Mouse (Mus musculus) lung, postnatal 36 days (tissue): Measurements from ENCODE around the gene Wdr25.
A peak's percentile ranks its signal among the peaks of the same experiment; 100 is the strongest.

Source experiments
- DNase-seq: peaks from one replicate; pipeline ENCODE4 v3.0.0; 2022; ENCODE audit warnings: mixed read lengths

Gene Wdr25

DNA sequence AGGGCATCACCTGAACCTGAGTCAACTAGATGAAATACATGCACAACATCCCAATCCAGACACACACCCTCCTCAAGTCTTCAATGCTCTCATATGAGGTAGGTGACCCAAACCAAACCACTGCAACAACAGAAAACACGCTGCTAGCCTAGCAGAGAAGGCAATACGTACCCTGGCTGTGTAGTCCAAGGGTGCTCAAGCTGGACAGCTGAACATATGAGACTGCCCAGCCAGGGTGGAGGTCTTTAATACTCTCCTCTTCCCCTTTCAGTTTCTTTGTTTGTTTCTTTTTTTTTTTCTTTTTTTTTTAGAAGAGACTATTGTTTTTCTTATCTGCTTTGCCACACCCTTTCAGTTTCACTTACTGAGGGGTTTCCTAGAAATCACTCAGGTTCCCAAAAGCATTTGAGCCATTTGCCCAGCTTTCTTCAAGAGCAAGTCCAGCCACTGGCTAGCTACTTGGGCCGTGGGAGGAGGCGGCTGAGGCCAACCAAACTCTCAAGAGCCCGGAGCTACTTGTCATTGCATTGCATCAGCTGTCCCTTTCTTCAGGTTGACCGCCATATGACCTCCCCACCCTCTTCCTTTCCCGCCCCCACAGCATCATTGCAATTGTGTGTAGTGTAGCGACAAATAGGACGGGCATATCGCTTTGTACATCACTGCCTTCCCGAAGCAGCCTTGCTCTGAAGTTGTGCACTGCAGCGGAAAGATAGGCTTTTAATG lies at the start of gene Wdr25:
TSS of gene Wdr25 (plus strand) at position 643 of the 726 bp plus-strand sequence.
- peak; percentile 72 for DNase-seq

DNA sequence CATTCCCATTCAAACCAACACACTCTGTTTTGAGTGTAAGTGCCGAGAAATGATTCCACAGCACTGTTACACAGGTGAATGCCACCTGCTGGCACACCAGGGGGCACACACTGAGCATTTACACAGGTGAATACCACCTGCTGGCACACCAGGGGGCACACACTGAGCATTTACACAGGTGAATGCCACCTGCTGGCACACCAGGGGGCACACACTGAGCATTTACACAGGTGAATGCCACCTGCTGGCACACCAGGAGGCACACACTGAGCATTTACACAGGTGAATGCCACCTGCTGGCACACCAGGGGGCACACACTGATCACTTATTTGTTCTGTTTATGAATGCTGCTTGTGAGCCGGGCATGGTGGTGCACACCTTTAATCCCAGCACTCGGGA lies 45.4 kb upstream of the Wdr25 start:
- peak; percentile 47 for DNase-seq

DNA sequence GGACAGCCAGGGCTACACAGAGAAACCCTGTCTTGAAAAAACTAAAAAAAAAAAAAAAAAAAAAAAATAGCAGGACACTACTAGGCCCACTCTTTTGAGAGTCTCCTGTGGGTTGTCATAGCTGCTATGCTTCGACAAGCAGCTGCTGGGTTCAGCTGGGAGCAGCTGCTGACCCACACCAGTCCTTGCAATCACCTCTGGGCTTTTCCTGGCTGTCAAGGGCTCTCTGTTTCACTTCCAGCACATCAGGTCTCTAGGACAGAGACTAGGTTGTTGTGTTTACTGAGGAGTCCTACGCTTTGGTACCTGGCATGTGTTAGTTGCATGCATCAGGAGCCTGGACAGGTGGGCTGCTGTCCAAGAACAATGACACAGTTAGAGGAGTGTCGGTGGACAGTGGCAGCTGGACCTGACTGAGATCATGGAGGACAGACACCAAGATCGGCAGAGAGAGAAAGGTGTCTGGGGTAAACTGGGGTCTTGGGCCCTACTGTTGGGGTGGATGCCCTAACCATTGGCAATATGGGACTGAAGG lies 43.9 kb upstream of the Wdr25 start:
- peak; percentile 38 for DNase-seq

DNA sequence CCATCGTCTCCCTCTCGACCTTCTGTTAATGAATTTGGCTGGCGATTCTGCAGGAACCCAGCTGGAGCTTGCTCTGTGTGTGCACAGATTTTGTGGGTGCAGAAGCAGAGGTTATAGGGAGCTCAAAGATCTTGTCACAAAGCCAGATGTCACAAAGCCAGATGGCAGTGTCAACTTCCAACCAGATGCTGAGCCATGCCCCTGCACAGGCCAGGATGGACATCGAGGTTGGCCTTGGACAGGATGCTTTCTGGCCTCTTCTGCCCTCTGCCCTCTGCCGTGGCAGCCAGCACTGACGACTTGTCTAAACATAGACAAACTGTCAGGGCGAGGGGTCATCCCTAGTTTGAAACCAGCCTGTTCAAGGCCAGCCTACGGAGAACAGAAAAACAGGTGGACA lies 43.3 kb upstream of the Wdr25 start:
- peak; percentile 62 for DNase-seq

DNA sequence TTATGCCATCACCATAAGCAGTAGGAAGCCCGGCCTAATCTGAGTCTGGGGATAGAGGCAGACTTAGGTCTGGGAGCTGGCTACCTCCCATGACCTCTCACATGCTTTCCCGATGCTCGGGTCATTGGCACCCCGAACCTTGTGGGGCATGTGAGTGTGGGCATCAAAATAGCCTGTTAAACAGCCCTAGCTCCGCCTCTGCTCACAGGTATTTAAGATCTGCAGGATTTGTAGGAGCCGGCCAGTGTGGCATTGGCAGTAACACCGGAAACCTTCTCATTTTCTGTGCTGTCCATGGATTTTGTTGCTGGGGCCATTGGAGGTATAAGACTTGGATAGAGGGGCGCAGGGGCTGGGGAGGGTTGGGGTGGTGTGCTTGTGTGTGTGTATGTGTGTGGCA lies 42.5 kb upstream of the Wdr25 start:
- DNase-seq: no peak

DNA sequence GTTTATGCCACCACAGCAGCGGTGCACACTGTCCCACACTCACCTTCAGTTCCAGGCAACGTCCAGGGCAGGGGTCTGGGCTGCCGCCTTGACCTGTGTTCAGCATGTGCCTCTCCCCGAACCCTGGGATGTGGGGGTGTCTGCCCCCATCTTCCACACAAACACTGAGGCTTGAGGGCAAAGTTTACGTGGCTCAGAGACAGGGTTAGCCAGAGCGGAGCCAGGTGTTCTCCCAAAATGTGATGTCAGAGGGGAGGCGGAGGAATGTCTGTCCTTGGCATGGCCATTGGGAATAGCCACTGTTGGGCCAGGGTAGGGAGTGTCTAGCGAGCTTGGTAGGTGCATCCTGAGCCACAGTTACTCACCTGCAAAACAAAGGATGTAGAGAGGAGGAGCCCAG lies 40.6 kb upstream of the Wdr25 start:
- DNase-seq: no peak

DNA sequence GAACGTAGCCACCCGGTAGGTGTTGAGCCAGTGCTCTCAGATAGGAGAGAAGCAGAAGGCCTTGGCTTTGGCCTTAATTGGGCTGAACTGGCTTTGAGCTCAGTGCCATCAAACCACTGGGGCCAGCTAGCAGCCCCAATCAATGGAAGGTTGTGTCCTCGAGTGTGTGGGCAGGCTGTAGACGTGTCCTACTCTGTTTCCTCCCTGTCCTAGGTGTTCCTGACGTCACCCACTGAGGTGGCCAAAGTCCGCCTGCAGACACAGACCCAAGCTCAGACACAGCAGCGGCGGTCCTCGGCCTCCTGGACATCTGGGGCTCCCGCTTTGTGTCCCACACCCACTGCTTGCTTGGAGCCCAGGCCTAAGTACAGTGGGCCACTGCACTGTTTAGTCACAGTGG lies 38.4 kb upstream of the Wdr25 start:
- no peak for DNase-seq

DNA sequence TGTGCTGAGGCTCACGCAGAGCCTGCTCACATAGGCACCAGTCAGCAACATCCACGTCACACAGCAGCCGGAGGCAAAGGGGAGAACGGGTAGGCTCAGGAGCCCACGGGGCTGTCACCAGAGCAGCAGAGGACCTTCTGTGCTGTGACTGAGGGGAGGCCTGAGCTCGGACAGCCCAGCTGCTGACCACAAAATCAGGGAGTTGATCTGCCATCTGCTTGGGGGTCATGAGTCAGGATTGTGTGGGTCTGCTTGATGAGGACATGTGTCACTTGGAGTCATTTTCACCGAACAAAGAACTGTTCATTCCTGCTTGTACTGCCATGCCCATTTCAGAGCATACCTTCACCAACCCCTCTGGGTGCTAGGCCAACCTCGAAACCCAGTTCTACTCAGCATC lies 37.2 kb upstream of the Wdr25 start:
- DNase-seq: no peak

DNA sequence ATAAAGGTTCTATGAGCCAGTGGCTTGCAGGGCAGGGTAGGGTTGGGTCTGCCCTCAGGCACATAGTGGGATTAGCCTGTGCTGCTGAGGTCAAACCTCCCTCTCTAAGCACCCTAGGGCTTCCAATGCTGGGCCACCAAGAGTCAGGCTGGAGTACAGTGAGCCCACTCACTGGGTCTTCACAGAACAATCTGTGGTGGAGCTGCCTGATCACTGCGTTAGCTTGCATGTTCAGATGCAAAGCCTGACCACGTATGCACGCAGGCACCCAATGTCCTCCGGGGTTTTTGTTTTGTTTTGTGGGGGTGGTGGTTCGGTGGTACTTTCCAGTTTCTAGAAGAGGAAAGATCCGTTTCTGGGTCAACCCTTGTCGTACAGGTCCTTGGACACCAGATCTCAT lies 36.3 kb upstream of the Wdr25 start:
- no peak for DNase-seq

DNA sequence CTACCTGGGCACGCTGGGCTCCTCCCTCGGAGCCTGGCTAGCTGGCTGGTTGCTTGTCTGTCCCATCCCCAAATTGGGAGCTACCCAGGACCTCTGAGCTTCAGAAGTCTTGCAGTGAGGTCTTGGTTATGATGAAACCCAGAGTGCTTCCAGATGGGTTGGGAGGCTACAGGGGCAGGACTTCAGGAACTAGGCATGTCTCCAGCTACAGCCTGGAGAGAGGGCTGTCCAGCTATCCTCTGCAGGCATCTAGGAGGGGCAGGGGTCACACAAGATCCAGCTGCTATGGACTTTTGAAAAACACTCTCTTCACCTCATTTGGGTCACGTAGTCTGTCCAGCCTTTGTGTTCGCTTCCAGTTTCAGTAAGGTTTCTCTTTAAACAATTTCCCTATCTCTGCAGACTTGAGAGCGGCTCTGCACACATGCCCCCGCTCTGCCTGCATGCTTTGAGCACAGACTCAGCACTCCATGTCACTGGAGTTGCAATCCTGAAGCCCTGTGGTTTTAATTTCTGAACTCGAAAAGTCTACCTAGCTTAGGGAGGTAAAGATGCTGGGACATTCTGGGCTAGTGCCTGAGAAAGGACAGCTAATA lies 35.7 kb upstream of the Wdr25 start:
- peak; percentile 64 for DNase-seq

DNA sequence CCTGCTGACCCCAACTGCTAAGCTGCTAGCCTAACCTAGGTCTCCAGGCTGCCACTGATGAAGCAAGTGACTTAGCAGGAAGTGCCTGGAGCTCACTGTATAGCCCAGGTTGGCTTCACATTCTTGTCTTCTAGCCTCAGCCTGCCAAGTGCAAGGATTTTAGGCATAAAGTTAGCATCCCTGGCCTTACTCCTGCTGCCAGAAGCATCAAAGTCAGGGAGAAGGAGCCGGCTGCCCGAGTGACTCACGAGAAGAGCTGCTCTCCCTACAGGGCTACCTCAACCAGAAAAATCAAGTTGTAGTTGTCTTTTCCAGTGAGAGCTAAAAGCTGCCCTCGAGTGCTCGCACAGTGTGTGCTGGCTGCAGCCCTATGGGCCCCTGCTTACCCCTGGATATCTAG lies 34.9 kb upstream of the Wdr25 start:
- no peak for DNase-seq

DNA sequence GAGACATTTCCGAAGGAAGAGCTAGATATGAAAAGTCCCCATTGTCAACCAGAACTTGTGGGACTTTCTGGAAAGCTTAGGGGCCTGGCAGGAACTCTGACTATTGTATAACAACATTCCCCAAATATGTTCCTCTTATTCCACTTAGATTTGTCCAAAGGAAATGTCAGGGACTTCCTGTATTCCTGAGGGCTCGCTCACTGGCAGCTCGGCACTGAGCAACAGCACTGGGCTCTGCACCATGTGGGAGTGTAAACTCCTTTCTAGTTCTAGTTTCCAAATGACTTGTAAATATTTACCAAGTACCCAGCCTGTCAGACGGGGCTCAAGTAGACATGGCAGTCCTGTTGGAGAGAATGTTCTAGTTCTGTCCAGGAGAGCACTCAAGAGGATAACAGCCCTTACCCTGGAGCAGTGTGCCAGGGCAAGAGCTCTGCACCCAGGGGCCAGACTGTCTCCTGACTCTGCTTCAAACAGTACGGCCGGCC lies 28.4 kb upstream of the Wdr25 start:
- peak; percentile 85 for DNase-seq

DNA sequence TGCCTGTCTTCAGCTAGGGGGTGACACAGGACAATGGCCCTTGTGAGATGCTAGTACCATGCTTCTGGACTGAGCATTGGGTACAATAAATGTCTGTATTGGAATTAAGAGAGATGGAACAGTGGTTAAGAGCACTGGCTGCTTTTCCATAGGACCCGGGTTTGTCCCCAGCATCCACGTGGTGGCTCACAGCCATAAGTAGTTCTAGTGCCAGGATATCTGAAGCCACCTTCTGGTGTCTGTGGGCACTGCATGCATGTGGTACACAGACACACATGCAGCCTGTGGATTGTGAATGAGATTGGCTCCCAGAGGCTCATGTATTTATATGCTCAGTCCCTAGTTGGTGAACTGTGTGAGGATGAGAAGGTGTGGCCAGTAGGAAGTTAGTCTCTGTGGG lies 23.9 kb upstream of the Wdr25 start:
- DNase-seq: peak; percentile 42

DNA sequence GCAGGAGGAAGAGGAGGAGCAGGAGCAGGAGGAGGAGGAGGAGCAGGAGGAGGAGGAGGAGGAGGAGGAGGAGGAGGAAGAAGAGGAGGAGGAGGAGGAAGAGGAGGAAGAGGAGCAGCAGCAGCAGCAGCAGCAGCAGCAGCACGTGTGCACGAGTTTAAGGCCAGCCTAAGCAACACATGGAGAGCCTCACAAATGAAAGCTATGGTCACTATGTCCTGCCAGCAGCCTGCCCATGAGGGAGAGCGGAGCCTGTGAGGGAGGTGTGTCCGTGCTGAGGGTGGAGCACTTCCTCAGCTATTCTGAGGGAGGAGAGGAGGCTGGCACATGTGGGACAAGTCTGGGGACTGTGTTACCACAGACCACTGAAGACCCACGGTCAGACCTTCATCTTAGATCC lies 20.3 kb upstream of the Wdr25 start:
- peak; percentile 16 for DNase-seq

DNA sequence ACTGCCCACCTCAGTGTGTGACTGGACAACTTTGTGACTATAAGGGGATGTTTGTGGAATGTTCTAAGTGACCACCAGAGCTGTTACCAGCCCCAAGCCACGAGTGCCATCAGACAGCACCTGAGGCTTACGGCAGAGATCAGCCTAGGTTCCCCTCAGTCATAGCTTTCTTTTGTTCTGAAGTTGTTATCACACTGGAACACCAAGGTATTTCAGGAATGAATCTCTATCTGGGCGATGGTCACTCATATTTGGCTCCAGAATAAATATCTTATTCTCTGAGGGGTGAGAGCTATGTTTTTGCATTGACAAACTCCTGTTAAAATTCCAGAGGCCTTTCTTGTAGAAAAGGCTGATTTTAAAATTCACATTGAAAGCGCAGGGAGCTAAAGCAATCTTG lies 14.3 kb upstream of the Wdr25 start:
- peak; percentile 16 for DNase-seq

DNA sequence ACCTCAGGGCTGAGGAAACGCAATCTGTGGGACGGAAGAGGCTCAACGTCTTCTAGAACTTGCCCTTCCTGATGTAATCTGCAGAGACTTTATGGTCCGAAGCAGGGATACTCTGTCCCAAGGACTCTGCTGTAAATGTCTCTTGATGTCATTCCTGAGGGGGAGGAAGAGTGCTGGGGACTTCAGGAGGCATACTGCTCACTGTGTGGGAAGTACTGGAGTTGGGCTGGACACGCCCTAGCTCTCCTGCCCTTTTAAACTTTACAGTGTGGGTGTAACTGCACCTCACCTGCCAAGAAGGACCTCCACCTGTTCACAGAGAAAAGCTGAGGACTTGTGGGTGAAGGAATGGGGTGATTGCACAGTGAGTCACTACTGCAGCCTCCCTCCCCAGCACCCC lies 12.8 kb upstream of the Wdr25 start:
- peak; percentile 61 for DNase-seq

DNA sequence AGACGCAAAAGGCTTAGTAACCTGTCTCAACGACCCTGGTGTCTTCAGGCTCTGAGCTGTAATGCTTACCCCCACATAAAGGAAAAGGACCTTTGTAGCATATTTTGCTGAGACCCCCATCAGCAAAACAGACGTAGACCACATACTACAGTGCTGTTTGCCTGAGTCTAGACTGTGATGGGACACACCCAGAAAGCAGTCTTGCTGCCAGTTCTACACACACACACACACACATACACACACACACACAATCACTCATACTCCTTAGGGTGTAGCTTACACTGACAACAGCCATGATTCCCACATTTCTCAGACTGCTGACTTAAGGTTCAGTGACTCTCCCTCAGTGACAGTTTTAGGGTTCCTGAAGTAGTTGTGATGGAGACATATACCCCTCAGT lies 12.2 kb upstream of the Wdr25 start:
- no peak for DNase-seq

DNA sequence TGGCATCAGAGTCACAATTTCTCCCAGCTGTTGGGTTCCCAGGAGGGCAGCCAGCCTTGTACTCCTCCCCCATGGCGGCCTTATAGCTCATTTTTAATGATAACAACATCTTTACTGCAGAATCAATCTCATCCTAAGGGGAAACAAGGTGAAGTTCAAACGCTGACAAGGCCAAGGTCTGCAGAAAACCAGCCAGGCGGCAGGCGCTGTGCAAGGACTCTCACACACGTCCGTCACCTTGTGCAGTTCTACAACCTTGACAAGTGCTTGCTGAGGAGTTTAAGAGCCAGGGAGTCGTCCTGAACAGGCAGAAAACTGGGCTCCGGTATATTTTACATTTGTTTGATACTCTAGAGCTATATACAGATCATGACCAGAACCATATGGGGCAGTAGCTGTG lies 10.7 kb upstream of the Wdr25 start:
- DNase-seq: no peak

DNA sequence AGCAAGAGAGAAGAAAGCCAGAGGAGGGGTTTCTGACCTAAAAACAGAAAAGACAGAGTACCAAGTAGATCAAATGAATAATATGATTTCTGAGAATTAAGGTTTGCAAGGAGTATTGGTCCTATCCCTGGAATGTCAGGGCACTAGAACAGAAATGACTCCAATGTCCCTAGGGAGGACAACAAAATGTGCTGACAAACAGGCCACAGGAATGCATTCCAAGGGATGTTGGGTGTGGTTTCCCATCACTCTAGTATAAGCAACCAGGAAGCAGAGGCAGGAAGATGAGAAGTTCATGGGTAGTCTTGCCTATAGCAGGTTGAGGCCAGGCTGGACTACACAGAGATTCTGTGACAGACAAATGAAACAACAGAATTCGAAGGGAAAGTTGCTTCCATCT lies 7.5 kb upstream of the Wdr25 start:
- DNase-seq: peak; percentile 46

DNA sequence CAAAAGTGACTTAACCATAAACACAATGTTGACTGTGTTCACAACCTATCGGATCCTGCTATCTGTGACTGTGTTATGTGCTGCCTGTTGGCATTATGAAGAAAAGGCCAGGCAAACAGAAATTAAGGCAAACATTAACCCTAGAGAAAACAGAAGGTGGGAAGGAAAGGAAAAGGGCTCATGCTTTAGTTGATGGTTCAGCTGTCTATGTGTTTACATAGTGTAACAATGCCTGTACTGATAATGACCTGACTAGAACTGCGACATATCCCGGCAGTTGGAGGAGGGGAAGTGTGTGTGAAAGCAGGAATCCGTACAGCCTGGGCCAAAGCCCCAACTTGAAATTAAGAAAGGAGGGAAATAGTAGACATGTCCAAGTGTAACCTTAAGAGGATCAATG lies 6.4 kb upstream of the Wdr25 start:
- DNase-seq: no peak

DNA sequence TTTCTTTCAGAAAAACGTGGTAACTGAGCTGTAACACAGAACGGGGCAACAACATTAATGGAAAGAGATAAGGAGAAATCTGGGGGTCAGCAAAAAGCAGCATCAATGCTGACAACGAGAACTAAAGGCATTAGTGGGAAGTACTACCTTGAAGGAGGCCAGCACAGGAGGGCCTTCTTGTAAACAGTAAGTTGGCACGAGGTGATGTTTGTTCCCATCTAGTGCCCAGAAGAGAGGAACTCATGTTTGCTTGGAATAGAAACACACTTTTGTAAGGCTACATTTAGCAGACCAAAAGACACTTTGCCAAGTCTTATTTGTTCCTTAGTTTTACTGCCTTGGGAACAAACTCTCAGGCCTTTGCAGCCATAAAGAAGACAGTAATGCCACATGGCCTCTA lies 4.8 kb upstream of the Wdr25 start:
- DNase-seq: peak; percentile 76

DNA sequence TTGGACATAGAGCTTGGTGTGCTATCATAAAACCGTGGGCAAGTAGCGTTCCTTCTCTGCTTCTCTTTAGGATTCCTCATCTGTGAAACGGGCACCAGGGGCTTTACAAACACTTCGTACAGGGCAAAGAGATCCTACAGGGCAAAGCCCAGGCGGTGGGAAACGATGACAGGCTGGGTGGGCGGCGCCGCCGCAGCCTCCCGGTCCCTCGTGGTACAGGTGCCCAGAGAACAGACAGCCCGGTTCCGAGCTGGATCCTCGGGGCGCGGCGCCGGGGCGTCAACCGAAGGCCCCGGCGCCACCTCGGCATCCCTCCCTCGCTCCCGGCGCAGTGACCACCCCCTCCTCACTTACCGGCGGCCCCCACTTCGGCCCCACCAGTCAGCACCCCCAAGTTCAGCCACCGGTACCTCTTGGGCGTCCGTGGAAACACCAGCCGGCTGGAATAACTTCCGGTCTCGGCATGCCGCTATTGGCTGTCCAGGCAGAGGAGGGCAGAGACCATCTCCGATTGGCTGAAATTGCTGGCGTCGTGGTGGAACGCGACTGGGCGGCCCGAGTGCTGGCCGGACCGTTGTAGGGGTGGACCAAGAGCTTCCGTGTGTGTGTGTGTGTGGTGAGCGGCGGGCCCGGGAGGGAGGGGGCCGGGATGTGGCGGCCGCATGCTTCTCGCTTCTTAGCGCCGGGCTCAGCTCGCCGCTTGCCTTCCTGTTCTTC lies 442 bp downstream of the Wdr25 start, which contains the start of gene Wars:
TSS of gene Wars (minus strand) at position 460 of the 717 bp plus-strand sequence.
- DNase-seq: peak; percentile 97

DNA sequence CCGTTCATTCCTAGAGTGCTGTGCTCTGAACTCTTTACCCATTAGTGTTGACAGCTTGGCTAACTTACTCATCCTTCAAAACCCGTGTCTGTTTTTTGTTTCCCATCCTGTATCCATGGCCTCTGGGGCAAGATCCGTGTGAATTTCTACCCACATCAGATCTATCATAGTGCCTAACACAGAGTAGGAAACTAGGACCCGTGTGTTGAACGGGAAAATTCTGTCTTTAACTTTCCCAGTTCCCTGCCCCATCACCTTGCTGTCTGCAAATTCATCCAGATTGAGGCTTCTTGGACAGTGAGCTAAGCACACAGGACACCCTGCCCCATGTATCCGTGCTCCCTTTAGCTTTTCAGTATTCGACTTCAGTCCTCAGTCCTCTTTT lies 993 bp downstream of the Wdr25 start:
- no peak for DNase-seq

DNA sequence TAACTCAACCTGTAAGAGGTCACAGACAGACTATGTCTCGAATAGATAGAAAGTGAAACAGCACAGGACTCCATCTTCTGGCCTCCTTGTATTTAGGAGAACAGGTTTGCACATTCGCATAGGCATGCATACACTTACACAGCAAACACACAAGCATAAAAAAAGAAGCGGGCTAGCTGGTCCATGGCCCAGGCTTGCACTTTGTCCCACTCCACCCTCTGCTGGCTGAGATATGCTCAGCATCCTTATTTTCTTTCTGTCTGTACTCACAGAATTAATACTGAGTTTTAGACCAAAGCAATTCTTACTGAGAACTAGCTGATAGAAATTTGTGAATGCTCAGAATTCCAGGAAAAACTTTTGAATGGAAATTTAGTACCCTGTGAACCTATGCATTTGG lies 2.6 kb downstream of the Wdr25 start:
- peak; percentile 67 for DNase-seq
